Mouse (Mus musculus): Measurements from ENCODE around the gene Lama5.
A peak's percentile ranks its signal among the peaks of the same experiment; 100 is the strongest.
"Not testable (repeated sequence)": the region's sequence is repeated elsewhere in the genome, so short reads cannot be mapped to it uniquely, and the experiment has no call there.

Gene Lama5

DNA sequence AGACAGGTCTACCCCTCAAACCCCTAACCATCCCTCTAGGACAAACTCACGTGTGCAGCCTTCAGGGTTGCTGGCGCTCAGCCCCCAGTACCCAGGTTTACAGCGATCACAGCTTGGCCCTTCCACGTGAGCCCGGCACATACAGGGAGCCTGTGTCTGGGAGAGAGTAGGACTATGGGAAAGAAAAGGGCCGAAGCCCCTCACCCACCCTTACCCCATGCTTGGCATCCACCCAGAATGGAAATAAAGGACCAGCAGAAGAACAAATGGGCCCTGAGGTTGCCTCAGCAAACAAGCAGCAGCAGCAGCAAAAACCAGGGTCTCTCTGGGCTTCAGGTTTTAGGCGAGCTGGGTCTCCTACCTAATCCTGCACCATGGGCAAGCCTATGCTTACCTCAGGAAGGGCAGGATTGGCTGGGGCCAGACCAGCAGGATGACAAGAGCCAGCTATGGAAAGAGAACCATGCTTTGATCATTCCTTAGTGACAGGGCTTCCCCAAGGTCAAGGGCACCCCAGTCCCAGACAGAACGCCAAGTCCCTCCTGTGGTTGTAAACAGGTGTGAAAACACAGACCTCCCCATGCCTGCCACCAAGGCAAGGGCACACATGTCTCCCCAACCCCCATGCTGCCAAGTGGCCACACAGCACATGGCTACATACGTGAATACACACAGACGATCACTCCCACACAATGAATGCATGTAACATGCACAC is 28.2 kb downstream of the Lama5 start:
- no peak for DNase-seq (ENCODE audit: low spot score in 2 of 2)

DNA sequence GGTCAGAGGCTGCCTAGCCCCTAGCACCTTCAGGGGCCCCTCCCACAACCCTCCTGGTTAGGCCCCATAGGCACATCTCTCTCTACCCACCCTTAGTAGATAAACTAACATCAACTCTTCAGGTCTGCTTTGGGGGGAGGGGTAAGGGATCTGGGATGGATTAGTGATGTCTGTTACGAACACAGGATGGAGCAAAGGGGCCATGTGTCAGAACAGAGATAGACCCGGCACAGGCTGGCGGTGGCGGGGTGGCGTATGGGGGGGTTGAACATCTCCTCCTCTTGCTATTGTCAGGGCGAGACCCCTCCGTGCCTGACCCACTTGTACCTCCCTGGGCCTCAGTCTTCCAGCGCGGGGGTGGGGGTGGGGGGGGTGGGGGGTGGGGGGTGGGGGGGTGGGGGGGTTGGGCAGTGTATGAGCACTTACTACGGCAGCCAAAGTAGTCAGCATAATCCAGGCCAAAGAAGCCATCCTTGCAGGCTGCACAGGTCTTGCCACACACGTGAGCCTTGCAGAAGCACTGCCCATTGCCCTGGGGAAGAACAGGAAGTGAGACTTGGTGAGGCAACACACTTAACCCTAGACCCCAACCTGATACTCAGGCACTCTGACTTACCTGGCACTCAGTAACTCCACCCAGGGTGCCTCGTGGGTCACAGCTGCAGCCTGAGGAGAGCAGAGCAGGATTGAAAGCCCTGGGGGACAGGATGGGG is 28.9 kb downstream of the Lama5 start:
- no peak for DNase-seq (ENCODE audit: low spot score in 2 of 2)

GRCm38 (mm10) chr2:180187362-180187761 is 38.3 kb downstream of the Lama5 start:
- peak in 1 of 2 experiments; percentile 60 for DNase-seq (ENCODE audit: low spot score in 2 of 2)

DNA sequence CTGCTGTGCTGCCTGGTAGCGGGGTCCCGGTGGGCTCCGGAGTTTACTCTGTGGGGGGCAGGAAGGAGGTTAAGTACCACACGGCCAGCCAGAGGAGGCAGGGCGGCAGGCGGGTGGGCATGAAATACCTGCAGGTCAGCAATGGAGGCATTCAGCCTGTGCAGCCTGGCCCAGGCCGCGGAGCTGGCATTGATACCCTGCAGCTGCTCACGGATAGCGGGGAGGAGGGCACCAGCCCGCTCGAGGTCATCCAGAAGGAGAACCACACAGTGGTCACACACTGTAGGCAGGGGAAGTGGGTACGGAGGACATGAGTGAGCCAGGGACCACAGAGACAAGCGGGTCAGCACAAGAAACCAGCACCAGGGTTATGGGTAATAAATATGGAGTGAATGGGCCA is 40.0 kb downstream of the Lama5 start:
- DNase-seq (ENCODE audit: low spot score in 2 of 2), result no peak

DNA sequence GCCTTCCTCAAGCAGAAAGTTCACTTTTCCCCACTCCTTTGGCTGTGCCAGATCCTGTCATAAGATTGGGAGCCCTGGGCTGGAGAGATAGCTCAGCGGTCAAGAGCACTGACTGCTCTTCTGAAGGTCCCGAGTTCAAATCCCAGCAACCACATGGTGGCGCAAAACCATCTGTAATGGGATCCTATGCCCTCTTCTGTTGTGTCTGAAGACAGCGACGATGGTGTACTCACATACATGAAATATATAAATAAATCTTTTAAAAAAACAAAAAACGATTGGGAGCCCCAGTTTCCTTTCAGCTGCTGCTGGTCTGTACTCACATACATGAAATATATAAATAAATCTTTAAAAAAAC is 40.9 kb downstream of the Lama5 start:
- no peak for DNase-seq (ENCODE audit: low spot score in 2 of 2)

GRCm38 (mm10) chr2:180184011-180184751 is 41.5 kb downstream of the Lama5 start:
- DNase-seq (ENCODE audit: low spot score in 2 of 2), result peak in 1 of 2 experiments; percentile 57

DNA sequence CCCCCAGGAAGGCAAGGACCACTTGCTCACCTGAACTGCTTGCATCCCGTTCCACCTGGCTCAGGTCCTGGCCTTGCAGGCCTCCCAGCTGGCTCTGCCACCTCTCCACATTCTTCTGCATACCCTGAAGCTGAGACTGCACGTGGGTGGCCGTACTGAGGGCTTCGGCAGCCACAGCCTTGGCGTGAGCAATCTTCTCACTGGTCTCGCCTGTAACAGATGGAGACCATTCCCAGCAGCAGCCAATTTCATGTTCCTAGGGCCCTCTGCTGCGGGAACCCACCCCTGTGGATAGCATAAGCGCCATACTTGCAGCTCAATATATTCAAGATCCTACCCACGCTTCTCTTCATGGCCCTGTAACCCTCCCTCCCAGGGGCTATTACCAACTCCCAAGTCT is 44.1 kb downstream of the Lama5 start:
- DNase-seq (ENCODE audit: low spot score in 2 of 2), result peak in 1 of 2 experiments; percentile 48

- DNase-seq (ENCODE audit: low spot score in 2 of 2), result no peak
These were observed 49.9 kb downstream of the Lama5 start for GRCm38 (mm10) chr2:180175725-180176124.

GRCm38 (mm10) chr2:180174121-180174520 is 51.5 kb downstream of the Lama5 start:
- DNase-seq (ENCODE audit: low spot score in 2 of 2), result no peak

DNA sequence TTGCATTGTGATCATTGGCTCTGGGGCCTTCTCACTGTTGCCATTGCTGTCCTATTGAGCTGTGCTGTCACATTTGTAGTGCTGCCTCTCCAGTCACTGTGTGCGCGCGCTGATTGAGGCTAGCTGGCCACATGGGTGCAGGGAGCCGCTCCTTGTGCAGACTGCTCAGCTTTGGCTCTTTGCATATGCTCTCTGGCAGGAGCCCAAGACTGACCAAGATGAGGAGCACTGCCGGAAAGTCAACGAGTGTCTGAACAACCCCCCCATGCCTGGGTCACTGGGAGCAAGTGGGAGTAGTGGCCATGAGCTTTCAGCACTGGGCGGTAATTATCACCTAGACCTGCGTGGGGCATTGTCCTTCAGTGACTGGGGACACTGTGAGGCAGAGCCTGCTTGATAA is 51.9 kb downstream of the Lama5 start:
- DNase-seq (ENCODE audit: low spot score in 2 of 2), result not testable (repeated sequence)

DNA sequence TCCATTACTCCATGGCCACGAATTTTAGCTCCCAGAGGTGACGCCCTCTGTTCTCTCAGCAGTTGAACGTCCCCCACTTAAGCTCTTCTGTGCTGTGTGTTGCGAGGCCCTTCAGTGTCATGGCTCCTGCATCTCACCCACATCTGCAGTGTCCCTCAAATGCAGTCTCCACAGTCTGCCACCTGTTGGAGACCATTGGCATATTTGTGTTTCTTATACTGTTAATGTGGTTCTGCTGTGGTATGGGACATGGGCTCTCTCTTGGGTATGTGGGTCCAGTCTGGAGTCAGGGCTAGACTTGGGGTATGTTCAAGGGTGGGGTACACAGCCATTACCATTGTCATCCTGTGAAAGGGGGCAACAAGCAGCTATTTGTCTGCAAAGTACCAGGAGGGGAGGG is 52.5 kb downstream of the Lama5 start:
- no peak for DNase-seq (ENCODE audit: low spot score in 2 of 2)

DNA sequence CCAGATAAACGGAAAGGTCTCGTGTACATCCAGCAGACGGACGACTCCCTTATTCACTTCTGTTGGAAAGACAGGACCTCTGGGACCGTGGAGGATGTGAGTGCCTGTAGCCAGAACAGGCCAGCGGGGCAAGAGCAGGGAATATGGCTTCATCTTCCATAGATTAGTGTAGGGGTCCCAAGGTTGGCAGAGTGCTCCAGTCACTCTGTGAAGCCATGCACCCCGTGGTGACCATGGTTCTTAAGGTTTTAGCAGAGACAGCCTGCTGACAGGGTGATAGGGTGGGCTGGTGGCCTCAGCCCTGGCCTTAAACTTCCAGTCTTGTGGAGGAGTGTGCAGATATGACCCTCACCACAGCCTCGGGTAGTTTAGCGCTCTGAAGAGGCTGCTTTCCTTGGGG is 53.5 kb downstream of the Lama5 start:
- no peak for DNase-seq (ENCODE audit: low spot score in 2 of 2)

- DNase-seq (ENCODE audit: low spot score in 2 of 2), result no peak
These were observed 54.1 kb downstream of the Lama5 start for GRCm38 (mm10) chr2:180171522-180172070.

GRCm38 (mm10) chr2:180170806-180171521 is 54.7 kb downstream of the Lama5 start, which contains the start of gene Adrm1:
Gene Adrm1, plus strand, starts transcription at chr2:180171485.
- peak; percentile 98 for DNase-seq (ENCODE audit: low spot score in 2 of 2)

GRCm38 (mm10) chr2:180170151-180170805 is 55.4 kb downstream of the Lama5 start:
- DNase-seq (ENCODE audit: low spot score in 2 of 2), result no peak

DNA sequence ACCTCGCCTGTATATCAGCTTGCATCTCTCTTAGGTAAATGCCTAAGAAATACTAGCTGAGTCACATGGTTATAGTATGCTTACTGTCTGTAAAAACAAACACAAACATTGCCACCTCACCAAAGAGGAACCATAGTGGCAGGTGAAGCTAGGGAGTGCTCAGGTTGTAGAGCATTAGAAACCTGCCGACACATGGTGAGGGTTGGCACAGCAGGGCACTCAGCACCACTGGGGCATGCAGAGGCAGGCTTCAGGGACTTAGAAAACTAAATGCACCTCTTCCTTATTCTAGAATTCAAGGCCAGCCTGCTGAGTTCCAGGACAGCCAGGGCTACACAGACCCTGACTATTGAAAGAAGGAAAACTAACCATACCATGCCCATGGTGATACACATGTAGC is 58.8 kb downstream of the Lama5 start:
- DNase-seq (ENCODE audit: low spot score in 2 of 2), result no peak

DNA sequence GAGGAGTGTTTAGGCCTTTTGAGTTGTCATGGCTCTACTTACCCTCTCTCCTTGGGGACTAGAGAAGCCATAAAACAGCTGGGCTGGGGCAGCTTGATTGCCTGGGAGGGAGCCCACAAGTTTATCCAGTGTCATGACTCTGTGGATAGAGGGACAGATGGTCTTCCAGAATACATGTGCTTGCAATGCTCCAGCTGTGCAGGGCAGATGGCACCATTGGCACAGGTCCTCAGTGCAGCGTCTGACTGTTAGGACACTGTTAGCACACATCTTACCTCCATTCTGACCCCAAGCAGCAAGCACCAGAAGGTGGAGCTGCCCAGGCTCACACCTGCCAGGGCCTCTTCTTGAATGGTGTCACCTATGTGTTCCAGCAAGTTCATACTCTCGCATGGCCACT is 59.8 kb downstream of the Lama5 start:
- DNase-seq (ENCODE audit: low spot score in 2 of 2), result no peak

GRCm38 (mm10) chr2:180158627-180159026 is 67.0 kb downstream of the Lama5 start:
- DNase-seq (ENCODE audit: low spot score in 2 of 2), result no peak

- no peak for DNase-seq (ENCODE audit: low spot score in 2 of 2)
These were observed 70.9 kb downstream of the Lama5 start for GRCm38 (mm10) chr2:180154796-180155195.

- no peak for DNase-seq (ENCODE audit: low spot score in 2 of 2)
These were observed 77.1 kb downstream of the Lama5 start for GRCm38 (mm10) chr2:180148551-180148950.

- peak; percentile 53 to 64 for DNase-seq (ENCODE audit: low spot score in 2 of 2)
These were observed 78.3 kb downstream of the Lama5 start for GRCm38 (mm10) chr2:180147379-180147778.

Data from right cerebral cortex, postnatal 10 days (tissue).